Comparison of ENCODE assay signal across 11 mouse cellular contexts in the genomic region with DNA sequence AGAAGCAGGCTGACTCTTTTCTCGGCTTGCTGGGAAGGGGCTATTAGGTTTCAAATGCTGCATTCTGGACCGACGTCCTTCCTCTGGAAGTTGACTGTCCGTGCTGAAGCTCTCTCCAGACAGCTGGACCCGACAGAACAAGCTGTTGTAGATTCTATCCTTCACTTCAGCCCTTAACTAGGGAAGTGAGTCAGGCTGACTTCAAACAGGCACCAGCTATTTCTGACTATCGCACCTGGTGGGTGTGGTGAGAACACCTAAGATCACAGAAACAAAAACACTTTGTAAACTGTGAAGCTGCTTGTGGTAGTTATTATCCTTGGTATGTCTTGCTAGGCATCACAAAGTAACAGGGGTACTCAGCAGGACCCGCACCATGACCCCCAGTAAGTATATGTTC.
"Had no signal": no experiment of that assay in that cellular context is flagged by ENCODE, and none has a peak within 500 bp of the region (broad histone marks: within the 10 kb centered on the region; RNA-seq: fewer than 3 reads in every experiment).

No protein-coding gene starts in this region.

- H3K9ac ChIP-seq: limb, embryonic 12.5 days; liver, embryonic 14.5 days; neural tube, embryonic 13.5 days had no signal

- H3K27me3 ChIP-seq: limb, embryonic 12.5 days; neural tube, embryonic 13.5 days had no signal

- H3K4me3 ChIP-seq: limb, embryonic 12.5 days; midbrain, embryonic 10.5 days; neural tube, embryonic 13.5 days had no signal

- H3K36me3 ChIP-seq: limb, embryonic 12.5 days; midbrain, embryonic 10.5 days; neural tube, embryonic 13.5 days had no signal

- H3K4me2 ChIP-seq: limb, embryonic 12.5 days; neural tube, embryonic 13.5 days had no signal

- H3K4me1 ChIP-seq: limb, embryonic 12.5 days; midbrain, embryonic 10.5 days; neural tube, embryonic 13.5 days had no signal

- DNase-seq: kidney, adult 11 months; layer of hippocampus, adult 9-11 months; layer of hippocampus, postnatal 36 days; liver; retina, postnatal 1 day; right cerebral cortex, postnatal 25 days had no signal

- H3K9me3 ChIP-seq: limb, embryonic 12.5 days; midbrain, embryonic 10.5 days; neural tube, embryonic 13.5 days had no signal

- H3K27ac ChIP-seq: kidney, postnatal 0 days; limb, embryonic 12.5 days; liver, embryonic 14.5 days; midbrain, embryonic 10.5 days; neural tube, embryonic 13.5 days had no signal
